Comparison of ENCODE assay signal across 28 mouse cellular contexts in the genomic region with DNA sequence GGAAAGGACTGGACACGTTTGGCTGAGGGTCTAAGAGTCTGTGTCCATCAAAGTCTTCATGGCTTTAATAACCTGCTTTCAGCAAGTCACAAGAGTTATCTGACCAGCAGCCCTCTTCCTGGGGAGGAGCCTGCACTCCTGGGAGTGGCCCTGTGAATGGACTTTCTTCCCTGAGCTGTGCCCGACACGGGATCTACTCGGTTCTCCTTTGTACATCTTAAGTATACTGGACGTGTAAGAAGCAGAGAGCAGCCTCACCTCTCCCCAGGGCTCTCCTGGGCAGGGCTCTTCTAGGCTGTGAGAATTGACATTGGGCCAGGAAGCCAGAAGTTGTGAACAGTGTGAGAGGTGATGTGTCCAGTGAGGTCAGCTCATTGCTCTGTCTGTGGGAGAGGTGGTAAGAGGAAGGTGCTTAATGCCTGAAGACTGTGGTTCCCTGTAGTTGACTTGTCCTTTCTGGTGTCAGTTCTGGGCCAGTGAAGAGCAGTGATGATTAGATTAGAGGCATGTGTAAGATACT.
"Had no signal": no experiment of that assay in that cellular context is flagged by ENCODE, and none has a peak within 500 bp of the region (broad histone marks: within the 10 kb centered on the region; RNA-seq: fewer than 3 reads in every experiment).

No protein-coding gene starts in this region.

- H3K4me3 ChIP-seq: gastrocnemius, adult 2 months; heart, embryonic 10.5 days; heart, embryonic 12.5 days; hindbrain, embryonic 10.5 days; hindbrain, embryonic 12.5 days; kidney, embryonic 15.5 days; limb, embryonic 10.5 days; limb, embryonic 12.5 days; liver, embryonic 13.5 days; liver, embryonic 15.5 days had no signal

- H3K4me1 ChIP-seq: liver, embryonic 15.5 days had no signal

- ATAC-seq: hindbrain, embryonic 16.5 days; inflammation-experienced regulatory T-cells, adult 6 months had no signal

- DNase-seq: gastrocnemius, adult 2 months; gastrocnemius, postnatal 10 days; gastrocnemius, postnatal 25 days; heart, adult 18-20 months; heart, postnatal 10 days; heart, postnatal 4 days; kidney, adult 11 months; kidney, adult 2 months; kidney, adult 9 months; kidney, postnatal 14 days; kidney, postnatal 36 days; layer of hippocampus, adult 9-11 months; layer of hippocampus, postnatal 36 days; liver; liver, embryonic 13.5 days had no signal

- H3K36me3 ChIP-seq: heart, embryonic 10.5 days; heart, embryonic 12.5 days; hindbrain, embryonic 10.5 days; kidney, embryonic 15.5 days; limb, embryonic 10.5 days; limb, embryonic 12.5 days; liver, embryonic 13.5 days; liver, embryonic 15.5 days had no signal

- H3K27ac ChIP-seq: gastrocnemius, adult 2 months; heart, embryonic 10.5 days; hindbrain, embryonic 10.5 days; hindbrain, embryonic 12.5 days; hindbrain, embryonic 14.5 days; kidney, embryonic 15.5 days; kidney, postnatal 0 days; limb, embryonic 10.5 days; limb, embryonic 12.5 days; liver, embryonic 13.5 days; liver, embryonic 15.5 days had no signal

- H3K9me3 ChIP-seq: heart, embryonic 10.5 days; hindbrain, embryonic 12.5 days; kidney, embryonic 15.5 days; limb, embryonic 10.5 days; limb, embryonic 12.5 days; liver, embryonic 13.5 days; liver, embryonic 15.5 days had no signal

- H3K27me3 ChIP-seq: heart, embryonic 12.5 days; hindbrain, embryonic 12.5 days; kidney, embryonic 15.5 days; limb, embryonic 12.5 days; liver, embryonic 13.5 days; liver, embryonic 15.5 days had no signal

- H3K4me2 ChIP-seq: heart, embryonic 12.5 days; hindbrain, embryonic 12.5 days; hindbrain, embryonic 14.5 days; kidney, embryonic 15.5 days; limb, embryonic 12.5 days; liver, embryonic 11.5 days; liver, embryonic 13.5 days; liver, embryonic 15.5 days had no signal

- H3K9ac ChIP-seq: heart, embryonic 12.5 days; hindbrain, embryonic 12.5 days; hindbrain, embryonic 14.5 days; kidney, embryonic 15.5 days; limb, embryonic 12.5 days; liver, embryonic 13.5 days; liver, embryonic 15.5 days had no signal
